Mouse (Mus musculus) cerebellum, postnatal 10 days (tissue): ENCODE results near the gene Slc6a6.

ENCODE experiments used
- DNase-seq, 2 experiments: peaks; one replicate each; pipeline ENCODE4 v3.0.0; 2021; ENCODE audit warnings: mixed read lengths in 2 of 2

Gene Slc6a6

DNA sequence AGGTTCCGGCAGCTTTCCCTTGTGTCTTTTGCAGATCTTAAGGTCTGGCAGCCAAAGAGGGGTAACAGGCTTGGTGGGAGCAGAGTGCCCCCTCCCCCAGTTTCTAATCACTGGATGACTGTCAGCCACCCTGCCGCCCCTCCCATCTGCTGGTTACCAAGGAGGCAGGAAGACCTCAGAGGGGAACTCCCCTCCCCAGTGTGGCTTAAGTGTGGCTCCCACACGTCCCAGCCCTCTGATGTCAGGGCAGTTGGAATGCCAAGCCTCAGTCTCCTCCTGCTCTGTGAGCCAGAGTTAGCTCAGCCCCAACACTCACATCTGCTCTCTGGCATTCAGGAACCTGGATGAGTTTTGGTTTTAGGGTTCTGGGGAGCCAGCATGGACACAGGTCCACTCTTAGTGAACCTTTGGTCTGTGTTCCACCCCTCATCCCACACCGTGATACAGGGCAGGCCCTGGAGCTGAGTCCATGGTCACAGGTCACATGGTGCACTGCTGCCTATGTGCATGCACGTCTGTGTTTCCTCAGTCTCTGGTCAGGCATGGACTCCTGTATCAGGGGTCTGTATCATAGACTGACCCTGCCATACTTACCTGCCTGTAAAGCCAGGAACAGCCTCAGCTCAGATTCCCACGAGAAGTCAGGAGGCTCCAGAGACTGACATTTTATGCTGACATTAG is 45.2 kb downstream of the Slc6a6 start:
- DNase-seq = peak in 1 of 2 experiments; percentile 41

DNA sequence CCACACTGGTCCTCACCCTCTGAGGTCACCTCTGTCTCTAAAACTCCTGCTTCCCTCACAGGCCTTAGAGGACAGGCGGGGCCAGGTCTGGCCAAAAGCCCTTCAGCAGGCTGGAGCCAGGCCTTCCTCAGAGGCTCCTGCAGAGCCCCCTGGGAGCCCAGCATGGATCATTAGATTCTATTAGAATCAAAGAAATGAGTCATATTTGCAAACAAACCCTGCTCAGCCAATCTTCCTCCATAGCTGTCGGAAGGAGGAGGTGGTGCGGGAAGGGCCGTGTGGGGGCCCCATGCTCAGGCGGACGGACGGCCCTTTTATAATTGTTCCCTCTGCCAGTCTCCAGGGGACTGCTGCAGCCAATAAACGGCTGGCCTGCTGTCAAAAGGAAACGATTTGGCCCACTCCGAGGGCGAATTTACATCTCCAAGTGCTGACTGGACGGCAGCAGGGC is 45.8 kb downstream of the Slc6a6 start:
- peak; percentile 81 to 89 for DNase-seq

DNA sequence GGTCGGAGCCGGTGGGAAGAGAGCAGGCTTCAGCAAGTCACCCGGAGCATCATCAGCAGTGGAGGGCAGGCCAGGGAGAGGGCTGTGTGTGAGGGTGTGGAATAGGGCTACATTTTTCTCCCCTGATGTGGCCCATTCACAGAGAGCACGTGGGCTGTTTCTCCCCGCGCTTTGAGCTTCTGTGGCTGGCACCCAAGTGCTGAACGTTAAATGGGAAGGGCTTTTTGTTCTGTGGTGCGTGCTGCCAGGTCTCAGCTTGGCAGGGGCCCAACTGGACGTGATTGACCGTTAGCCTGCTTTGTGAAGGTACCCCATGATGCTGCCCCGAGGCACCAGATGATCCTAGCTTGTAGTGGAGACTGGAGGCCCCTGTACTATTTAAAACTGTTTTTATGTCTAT is 48.3 kb downstream of the Slc6a6 start:
- DNase-seq = peak; percentile 86 to 89

DNA sequence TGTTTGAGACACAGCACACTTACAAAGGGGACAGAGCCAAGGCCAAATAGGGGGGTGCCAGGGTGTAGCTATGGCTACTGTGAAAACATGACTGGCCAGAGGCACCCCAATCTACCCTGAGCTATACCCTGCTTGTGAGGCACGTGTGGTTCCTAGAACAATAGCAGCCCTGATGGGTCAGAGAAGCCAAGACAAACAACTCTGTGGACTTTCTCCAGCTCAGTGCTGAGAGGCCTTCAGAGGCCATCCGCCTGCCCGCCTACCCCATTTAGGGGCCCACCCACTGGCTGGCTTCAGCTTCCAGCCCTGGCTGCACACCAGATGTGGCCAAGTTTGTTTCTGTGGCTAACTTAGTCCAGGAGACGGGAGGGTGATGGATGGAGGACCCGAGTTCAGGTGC is 52.6 kb downstream of the Slc6a6 start:
- DNase-seq = no peak

DNA sequence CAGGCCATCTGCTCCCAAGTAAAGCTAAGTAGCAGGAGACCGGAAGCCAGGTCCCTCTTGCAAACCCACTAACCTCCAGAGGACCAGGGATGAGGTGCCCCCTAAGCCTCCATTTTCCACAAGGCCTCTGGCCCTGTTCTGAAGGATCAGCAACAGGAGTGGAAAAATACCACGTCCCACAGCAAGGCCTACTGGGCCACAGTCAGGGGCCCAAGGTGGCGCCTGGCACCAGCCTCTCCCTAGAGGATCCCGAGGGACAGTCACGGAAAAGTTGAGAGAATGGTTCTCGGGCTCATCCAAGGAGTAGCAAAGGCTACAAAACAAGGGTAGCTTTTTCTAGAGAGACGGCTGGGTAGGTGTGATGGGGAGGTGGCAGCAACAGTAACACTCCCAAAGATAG is 53.6 kb downstream of the Slc6a6 start:
- DNase-seq = no peak

DNA sequence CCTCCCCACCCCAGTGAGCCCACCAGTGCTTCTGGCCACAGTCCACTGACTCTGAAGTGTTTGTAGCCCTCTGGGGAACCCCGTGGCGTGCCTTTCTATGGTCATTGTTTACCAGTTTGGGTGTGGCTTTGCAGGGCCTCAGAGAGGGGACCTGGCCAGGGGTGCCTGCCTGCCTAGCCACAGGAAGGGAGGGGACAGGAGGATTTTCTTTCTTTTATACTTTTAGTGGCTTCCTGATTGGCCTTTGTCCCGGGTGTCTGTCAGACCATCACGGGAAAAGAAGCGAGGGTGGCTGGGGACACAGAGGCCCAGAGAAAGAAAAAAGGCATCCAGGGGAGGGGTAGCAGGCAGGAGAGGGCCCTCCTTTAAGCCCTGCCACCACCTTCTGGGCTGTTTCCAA is 54.2 kb downstream of the Slc6a6 start:
- no peak for DNase-seq

DNA sequence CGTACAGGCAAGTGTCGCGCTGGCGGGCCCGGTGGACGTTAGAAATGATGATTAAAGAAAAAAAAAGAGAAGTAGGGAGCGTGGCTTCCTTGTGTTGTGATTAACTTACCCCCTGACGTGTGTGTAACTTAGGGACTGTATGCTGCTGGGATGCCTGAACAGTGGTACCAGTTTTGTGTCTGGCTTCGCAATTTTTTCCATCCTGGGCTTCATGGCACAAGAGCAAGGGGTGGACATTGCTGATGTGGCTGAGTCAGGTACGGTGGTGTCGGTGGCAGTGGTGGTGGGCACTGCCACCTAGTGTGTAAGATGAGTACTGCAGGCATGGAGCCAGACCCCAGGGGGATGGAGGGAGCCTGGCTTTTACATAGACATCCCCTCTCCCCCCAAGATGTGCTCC is 57.2 kb downstream of the Slc6a6 start:
- DNase-seq = peak; percentile 85 to 87

DNA sequence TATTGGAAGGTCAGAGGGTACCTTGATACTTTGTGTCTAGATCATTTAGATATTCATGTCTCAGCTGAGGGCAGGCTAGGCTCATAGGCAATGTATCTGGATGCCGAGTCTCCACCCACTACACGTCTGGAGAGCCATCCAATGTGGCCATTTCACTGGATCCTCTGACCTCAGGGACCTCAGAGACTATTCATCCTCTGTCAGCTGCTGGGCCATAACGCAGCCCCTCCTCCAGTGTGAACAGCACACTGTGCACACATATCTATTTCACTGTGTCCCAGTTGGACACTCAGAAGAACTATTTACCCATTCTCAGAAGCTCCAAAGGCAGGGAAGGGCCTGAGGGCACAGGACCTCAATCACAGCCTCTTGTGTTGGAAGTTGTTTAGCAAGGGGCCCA is 58.6 kb downstream of the Slc6a6 start:
- no peak for DNase-seq

DNA sequence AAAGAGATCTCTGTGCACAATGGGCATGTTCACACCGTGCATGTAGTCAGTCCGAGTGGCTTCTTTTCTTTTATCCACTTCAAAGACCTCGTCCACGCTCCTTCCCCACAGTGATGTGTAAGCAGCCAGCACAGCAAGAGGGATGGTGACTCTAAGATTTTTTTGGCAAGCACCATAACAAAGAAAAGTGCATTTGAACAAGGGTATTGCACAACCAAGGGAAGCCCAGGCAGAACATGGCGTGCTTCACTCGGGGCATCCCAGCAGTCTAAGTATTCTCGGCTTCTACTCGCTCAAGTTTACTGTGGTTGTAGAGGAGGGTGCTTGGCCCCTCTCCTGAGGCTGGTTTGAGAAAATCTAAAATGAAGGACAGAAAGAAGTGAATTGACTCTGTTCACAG is 59.1 kb downstream of the Slc6a6 start:
- no peak for DNase-seq

DNA sequence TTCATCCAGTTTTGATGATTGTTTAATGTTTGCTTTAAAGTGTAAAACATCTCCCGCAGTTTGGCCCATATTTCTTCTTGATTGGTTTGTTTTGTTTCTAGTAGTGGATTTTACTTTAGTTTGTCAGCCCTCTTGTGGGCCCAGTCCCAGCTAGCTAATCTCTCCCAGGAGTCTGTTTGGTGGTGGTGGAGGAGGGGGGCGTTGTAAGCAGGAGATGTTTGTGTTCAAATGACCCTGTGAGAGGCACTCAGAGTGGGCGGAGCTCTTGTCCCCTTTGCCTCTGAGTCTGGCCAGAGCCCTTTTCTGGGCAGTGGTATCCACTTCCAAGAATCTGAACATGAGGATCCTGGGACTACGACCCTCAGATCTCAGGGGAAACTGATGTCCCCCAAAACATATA is 60.0 kb downstream of the Slc6a6 start:
- DNase-seq = no peak

DNA sequence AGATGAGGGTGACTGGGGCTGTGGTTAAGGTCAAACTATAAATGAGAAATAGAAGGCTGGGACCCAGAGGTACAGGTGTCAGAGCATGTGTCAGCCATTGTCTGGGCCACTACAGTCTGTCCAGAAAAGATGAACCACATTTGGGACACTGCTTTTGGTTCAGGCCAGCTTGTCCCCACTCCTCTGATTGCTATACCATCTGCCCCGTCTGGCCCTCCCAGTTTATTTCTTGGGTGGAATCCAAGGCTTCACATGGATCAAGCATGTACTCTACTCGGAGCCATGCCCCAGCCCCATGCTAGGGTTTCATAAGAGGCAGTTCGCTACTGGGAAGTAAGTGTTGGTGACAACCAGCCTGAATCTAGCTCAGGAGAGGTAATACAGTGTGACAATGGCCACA is 61.4 kb downstream of the Slc6a6 start:
- DNase-seq = peak; percentile 56 to 69

DNA sequence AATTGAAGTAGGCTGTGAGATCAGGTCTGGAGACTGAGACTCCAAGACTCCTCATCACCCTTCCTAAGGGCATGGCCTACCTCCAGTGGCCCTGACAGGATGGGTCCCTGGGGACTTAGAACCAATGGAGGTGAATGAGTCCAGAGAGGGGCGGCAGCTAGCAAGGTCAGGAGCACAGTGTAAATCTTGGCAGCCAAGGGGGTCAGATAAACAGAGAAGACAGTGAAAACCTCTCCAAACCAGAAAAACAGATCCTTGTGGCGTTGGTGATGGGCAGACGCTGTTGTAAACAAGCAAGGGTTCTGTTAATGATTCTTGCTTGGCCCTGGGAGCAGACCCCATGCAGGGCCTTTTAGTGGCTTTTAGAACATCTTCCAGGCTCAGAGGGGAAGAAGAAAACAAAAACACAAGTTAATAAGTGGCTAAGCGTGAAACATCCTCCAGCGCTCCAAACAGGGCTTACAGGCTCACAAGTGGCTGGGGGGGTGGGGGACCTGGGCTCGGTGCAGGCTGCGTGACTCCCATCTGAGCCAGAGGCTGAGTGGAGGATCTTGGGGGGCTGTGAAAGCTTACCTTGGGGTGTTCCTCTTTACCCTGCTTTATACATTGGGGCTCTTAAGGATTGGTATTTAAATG is 62.2 kb downstream of the Slc6a6 start:
- DNase-seq = no peak

DNA sequence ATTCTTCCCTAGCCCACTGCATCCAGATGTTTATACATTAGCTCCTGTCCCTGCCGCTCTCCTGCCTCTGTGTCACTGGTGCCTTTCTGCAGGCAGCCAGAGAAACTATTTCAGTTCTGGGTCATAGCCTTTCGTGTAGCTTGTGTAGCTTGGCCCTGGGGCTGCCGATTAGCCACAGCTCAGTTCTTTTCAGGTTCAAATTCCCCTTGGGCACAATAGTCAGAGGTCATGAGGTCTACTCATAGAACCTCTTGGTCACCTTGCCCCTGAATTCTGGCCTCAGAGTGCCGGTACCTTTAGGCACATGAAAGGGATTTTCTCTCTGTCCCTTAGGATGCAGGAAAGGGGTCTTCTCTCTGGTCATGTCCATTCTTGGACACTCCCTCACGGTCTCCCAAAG is 62.9 kb downstream of the Slc6a6 start:
- DNase-seq = no peak

DNA sequence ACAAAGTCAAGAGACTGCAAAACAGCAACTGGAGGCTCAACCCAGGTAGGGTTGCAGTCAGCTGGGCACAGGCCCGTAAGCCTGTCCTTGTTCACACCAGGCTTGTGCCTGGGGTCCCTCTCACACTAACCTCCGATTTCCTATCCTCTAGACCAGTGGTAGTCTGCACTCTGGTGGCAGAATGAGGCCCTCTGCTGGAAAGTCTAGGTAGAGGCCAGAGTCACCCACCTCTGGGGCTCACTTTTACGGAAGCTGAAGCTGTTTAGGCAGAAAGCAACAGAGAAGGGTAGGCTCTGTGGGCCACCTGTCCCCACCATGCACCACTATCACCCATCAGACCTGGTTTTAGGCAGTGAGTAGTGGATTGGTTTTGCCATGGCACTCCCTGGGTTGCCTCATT is 67.1 kb downstream of the Slc6a6 start:
- peak; percentile 51 to 58 for DNase-seq

DNA sequence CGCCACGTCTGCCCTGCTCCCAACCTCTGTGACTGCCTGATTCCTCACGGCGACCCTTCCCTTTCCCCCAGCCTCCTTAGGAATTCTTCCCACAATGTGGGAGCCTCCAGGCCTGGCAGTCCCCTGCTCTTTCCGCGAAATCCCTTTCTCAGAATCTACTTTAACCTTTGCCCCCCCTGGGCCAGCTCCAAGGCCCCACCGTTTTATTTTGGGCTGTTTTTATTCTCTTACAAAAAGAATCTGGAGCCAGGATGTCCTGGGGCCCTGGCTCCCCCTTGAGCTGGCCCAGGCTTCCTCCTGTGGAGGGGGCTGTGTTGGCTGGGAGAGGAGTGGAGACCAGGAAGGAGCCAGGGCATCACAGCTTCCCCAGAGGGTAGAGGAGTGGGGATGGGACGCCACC is 69.0 kb downstream of the Slc6a6 start:
- DNase-seq = no peak

DNA sequence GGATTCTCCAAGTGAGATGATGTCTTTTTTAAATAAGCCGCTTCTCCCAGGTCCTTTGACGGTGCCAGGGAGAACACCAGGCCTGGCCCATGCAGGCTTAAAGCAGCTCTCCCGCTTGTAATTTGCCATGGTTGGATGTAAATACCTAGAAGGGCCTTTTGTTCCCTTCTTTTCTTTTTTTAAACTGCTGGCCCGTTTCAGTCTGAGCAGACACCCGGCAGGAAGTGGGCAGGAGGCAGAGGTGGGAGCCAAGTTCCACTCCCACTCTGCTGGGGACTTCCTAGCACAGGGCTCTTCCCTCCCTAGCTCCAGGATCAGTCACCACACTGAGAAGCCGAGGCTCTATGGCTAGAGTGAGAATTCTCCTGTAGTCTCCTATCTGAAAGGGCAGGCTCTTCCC is 70.2 kb downstream of the Slc6a6 start:
- no peak for DNase-seq

DNA sequence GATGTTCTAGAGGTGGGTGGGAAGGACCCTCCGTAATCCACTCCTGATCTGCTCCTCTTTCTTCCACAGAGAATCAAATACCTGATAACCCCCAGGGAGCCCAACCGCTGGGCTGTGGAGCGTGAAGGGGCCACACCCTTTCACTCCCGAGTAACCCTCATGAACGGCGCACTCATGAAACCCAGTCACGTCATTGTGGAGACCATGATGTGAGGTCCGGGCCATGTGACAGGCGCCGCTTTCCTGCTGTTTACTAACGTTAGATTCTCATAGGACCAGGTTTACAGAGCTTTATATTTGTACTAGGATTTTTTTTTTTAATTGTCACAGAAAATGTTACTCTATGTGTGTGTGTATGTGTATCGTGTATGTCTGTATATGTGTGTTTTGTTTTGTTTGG is 71.0 kb downstream of the Slc6a6 start:
- DNase-seq = no peak

DNA sequence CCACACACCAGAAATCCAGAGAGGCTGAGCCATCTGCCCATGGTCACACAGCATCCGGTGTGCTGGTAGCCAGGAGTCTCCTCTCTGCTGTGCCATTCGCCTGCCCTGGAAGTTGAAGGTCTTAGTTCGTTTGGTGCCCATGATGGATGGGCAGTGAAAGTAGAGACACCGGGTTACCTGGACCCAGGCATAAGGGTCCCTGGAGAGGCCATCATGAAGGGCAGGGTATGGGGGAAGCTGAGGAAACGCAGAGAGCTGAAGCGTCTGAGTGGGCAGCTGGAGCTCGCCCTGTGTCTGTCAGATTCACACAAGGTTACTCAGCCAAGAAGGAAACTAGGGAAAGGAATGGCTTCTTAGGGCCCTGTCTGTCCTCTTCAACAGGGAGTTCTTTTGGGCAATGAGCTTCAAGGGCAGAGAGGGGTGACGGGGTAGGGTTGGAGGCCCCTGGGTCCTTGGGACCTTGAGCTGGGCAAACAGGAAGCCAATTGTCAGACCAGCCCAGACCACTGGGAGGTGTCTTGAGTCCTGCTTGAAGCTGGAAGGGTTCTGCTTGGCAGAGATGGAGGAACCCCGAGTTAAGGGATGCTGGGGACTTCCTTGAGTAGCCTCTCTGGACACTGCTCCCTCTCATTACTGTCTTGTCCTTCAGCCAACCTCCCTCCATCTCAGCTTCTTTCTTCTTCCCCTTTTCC is 78.3 kb downstream of the Slc6a6 start:
- DNase-seq = peak; percentile 52 to 54

DNA sequence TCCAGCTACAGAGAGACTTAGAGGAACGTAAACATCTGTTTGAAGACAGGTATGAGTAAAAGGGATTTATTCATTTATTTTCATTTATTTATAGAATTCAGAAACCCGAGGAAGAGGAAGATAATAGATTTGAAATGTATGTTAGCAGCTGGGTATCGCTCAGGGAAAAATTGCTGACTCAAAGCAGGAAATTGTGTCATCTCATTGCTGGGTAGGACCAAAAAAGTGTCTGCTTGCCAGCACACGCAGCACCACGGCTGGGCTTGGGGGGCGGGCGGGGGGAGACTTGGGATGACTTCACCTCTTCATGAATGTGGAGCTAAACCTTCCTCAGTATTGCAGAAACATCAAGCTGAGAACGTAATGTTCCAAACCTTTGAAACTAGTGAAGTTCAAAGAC is 83.7 kb downstream of the Slc6a6 start:
- DNase-seq = no peak

DNA sequence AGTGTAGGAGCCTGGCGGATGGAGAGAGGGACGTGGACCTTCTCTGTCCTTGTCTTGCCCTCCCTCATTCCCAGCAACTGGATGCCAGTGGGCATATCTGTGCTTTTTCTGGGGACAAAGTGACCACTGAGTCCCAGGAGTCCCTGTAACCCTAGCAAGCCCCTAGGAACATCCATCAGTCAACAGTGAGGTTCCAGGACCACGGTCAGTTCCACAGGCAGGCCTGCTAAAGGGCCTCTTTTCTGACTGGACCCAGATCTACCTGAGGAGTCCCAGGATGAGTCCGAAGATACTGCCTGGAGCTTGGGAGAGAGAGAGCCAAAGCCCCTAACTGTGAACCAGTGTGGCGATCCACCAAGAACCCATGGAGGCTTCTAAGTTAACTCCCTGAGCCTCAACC is 90.1 kb downstream of the Slc6a6 start:
- no peak for DNase-seq

DNA sequence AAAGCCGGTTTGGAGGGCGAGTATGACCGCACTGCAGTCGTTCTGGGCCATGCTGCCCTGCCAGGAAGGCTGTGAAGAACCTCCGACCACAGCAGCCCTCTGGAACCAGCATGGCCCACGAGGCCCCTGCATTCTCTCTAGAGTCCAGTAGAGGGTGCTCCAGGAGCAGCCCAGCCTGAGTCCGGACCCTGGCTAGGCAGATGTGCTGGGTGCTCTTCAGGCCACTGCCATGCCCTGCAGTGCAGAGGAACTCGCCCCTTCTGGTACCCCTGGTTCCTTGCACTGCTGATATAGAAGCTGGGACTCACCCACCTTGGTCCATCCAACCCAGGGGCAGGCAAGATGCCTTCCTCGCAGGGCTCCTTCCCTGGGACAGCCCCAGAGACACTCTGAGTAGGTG is 92.7 kb downstream of the Slc6a6 start:
- peak; percentile 80 to 82 for DNase-seq

DNA sequence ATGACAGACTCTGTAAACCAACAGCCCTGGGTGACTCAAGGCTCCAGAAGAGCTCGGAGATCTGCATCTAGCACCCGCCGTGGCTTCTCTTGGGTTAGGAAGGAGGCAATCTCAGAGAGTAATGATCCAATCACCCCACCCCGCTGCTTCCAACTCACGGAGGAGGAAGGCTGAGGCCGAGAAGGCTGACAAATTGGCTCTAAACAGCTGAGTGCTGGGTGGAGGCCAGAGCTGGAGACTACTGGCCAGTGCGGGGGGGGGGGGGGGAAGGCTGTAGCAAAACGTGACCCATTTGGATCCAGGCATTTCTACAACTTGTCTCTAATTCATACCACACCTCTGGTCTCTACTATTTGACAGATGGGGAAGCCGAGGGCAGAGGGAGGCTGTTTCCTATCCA is 95.4 kb downstream of the Slc6a6 start:
- no peak for DNase-seq

DNA sequence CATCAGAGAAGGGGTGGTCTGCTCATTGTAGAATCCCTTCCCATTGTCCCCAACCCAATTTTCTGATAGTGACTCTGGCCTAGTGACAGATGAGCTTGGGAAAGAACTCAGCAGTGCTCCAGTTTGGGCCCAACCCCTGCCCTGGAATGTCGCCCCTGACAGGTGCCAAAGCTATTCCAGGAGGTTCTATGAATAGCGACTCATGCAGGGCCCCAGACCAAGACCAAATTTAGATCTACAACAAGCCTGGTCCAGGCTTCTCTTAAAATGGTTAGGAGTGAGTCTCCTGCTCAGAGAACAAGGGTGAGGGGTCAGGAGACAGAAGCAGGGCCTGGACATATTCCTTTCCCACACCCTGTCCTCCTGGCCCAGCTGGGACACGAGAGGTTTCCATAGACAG is 101.2 kb downstream of the Slc6a6 start:
- DNase-seq = peak in 1 of 2 experiments; percentile 48

DNA sequence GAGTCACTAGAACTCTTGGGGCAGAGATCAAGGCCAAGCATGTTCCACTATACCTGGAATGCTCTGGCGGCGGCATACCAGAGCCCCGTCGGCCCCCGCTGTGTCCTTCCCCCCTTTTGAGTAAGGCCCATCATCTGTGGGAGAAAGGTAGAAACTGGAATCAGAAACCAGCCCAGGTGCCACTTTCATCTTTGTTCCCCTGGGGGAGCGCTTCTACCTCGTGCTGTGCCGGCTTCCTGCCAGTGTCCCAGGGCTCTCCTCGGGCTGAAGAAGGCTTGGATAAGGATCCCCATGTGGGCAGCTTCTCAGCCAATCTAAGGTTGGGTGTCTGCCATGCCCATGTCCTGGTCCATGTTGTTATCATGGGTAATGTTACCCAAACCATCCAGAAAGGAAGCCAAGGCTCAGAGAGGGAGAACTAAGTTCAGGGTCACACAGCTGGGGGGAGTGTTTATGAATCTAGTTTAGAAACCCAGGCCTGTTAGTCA is 104.5 kb downstream of the Slc6a6 start:
- no peak for DNase-seq
